Mouse (Mus musculus): ENCODE measurements at regions not wholly inside any gene's neighbourhood (a gene's known extent, or its start where the extent isn't known, plus 50 kb on each side); places are given as distances from the start of the nearest gene placed in this dataset.

DNA sequence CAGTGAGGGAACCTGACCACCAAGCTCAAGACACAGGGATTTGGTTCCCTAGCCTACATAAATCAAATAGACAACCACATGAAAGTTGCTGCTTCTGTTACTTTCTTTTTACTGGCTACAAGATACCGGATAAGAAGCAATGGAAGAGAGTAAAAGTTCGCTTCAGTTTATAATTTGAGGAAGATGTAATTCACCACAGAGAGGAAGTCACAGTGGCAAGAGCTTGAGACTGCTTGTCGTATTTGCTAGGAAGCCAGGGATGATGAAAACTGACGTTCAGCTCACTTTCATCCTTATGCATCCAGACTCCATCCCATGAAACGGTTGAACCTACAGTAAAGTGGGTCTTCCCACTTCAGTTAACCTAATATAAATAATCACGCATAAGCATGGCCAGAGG, 102.1 kb upstream of the Slc4a7 start:
- Histone ChIP-seq H3K4me3 (replicated peaks in 1 of 3; ENCODE audit: low read depth in 2 of 3, low read length in 2 of 3, poor library complexity in 1 of 3) (no peak overlapping the region), H3K27ac (ENCODE audit: insufficient read depth, low read depth) (no peak overlapping the region), H3K27me3 (replicated peaks) (no peaks in the 10 kb centered on the region), H3K4me1 (ENCODE audit: control insufficient read depth in 1 of 2, insufficient read depth in 2 of 2) (peaks cover 0 to 18% of the 10 kb centered on the region in 2 experiments; a peak in 2 of 4 replicates), H3K4me2 (ENCODE audit: insufficient read depth, low read depth, poor library complexity, severe bottlenecking) (no peak overlapping the region), H3K36me3 (replicated peaks in 1 of 2; ENCODE audit: control insufficient read depth in 1 of 2, insufficient read depth in 1 of 2, low read length in 1 of 2) (no peaks in the 10 kb centered on the region), H3K9ac (ENCODE audit: insufficient read depth, low read depth) (no peak overlapping the region), H3K9me3 (replicated peaks; ENCODE audit: low read length) (no peaks in the 10 kb centered on the region), H3K79me2 (replicated peaks; ENCODE audit: control insufficient read depth, extremely low read depth, insufficient read depth, poor library complexity, severe bottlenecking) (no peaks in the 10 kb centered on the region)
- in situ Hi-C loops (cut with MboI; ENCODE audit: low pct_ligation_motif_present, low pct_unique_long_range_greater_than_20kb, low sequenced_read_pairs) = no loop called here
- no peak for DNase-seq (ENCODE audit: extremely low read depth)
- dilution Hi-C loops (cut with MboI; ENCODE audit: extremely low pct_ligation_motif_present, extremely low pct_unique_long_range_greater_than_20kb, low sequenced_read_pairs) = no loop called here
- TF ChIP-seq POLR2A (IDR thresholded peaks at IDR 0.05; ENCODE audit: low read depth, low read length) (no peak), GABPA (IDR thresholded peaks at IDR 0.05; ENCODE audit: insufficient replicate concordance, low read depth, low read length) (no peak), RAD21 (IDR thresholded peaks at IDR 0.05; ENCODE audit: low read depth, low read length) (no peak), HCFC1 (IDR thresholded peaks at IDR 0.05; ENCODE audit: low read depth, low read length) (no peak), ZNF384 (IDR thresholded peaks at IDR 0.05; ENCODE audit: low read depth, low read length) (no peak), SIN3A (IDR thresholded peaks at IDR 0.05; ENCODE audit: low read length) (no peak), ELF1 (IDR thresholded peaks at IDR 0.05; ENCODE audit: low read depth, low read length) (no peak), SMC3 (IDR thresholded peaks at IDR 0.05; ENCODE audit: low read depth, low read length) (no peak), PAX5 (IDR thresholded peaks at IDR 0.05; ENCODE audit: low read length) (no peak), IRF4 (IDR thresholded peaks at IDR 0.05; ENCODE audit: low read depth, low read length) (no peak), MAX (IDR thresholded peaks at IDR 0.05; ENCODE audit: low read length) (no peak), TCF12 (IDR thresholded peaks at IDR 0.05; ENCODE audit: low read depth, low read length) (no peak), MEF2A (IDR thresholded peaks at IDR 0.05; ENCODE audit: borderline replicate concordance, low read depth, low read length) (no peak), USF2 (conservative IDR thresholded peaks at IDR 0.05; ENCODE audit: low read depth, low read length) (no peak), KAT2A (IDR thresholded peaks at IDR 0.05; ENCODE audit: insufficient replicate concordance, low read length) (no peak), USF1 (IDR thresholded peaks at IDR 0.05; ENCODE audit: low read depth, low read length) (no peak), CTCF (conservative IDR thresholded peaks at IDR 0.05 in 1 of 2, IDR thresholded peaks at IDR 0.05 in 1 of 2; ENCODE audit: low read depth in 2 of 2, low read length in 2 of 2) (no peak), TBP (conservative IDR thresholded peaks at IDR 0.05; ENCODE audit: low read depth, low read length) (no peak), JUN (IDR thresholded peaks at IDR 0.05; ENCODE audit: insufficient read depth, low read depth, low read length) (no peak), EP300 (IDR thresholded peaks at IDR 0.05; ENCODE audit: low read length) (no peak)

- Histone ChIP-seq H3K9ac (ENCODE audit: insufficient read depth, low read depth) (no peak overlapping the region), H3K4me2 (ENCODE audit: insufficient read depth, low read depth, poor library complexity, severe bottlenecking) (no peak overlapping the region), H3K9me3 (replicated peaks; ENCODE audit: low read length) (no peaks in the 10 kb centered on the region), H3K79me2 (replicated peaks; ENCODE audit: control insufficient read depth, extremely low read depth, insufficient read depth, poor library complexity, severe bottlenecking) (no peaks in the 10 kb centered on the region), H3K4me3 (replicated peaks in 1 of 3; ENCODE audit: low read depth in 2 of 3, low read length in 2 of 3, poor library complexity in 1 of 3) (no peak overlapping the region), H3K4me1 (ENCODE audit: control insufficient read depth in 1 of 2, insufficient read depth in 2 of 2) (peaks cover 0 to 18% of the 10 kb centered on the region in 2 experiments; a peak in 2 of 4 replicates), H3K27ac (ENCODE audit: insufficient read depth, low read depth) (no peak overlapping the region), H3K27me3 (replicated peaks) (no peaks in the 10 kb centered on the region), H3K36me3 (replicated peaks in 1 of 2; ENCODE audit: control insufficient read depth in 1 of 2, insufficient read depth in 1 of 2, low read length in 1 of 2) (no peaks in the 10 kb centered on the region)
- DNase-seq (ENCODE audit: extremely low read depth) = no peak
- TF ChIP-seq BHLHE40 (IDR thresholded peaks at IDR 0.05; ENCODE audit: low read depth, low read length) = no peak
- in situ Hi-C loops (cut with MboI; ENCODE audit: low pct_ligation_motif_present, low pct_unique_long_range_greater_than_20kb, low sequenced_read_pairs) = no loop called here
- dilution Hi-C loops (cut with MboI; ENCODE audit: extremely low pct_ligation_motif_present, extremely low pct_unique_long_range_greater_than_20kb, low sequenced_read_pairs) = no loop called here
Measured at GRCm38 (mm10) chr14:14603439-14603838, 98.6 kb upstream of the Slc4a7 start.
